Mouse (Mus musculus): Measurements from ENCODE around the gene Amotl1.

DNA sequence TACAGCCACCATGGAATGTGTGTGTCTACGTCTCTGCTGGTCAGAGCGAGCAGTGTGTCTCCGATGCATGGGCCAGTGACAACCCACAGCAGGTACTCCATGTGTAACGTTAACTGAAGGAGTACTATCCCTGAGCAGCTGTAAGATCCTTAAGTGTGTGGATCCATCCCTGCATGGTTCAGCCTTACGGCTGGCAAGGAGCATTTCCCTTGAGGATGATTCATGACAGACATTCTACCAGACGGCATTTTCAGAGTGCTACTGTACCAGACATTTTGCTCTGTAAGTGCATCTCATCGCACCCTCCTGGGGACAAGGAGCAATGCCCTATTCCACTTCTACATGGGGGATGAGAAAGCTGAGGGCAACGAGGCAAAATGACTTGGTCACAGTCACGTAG, 84.9 kb downstream of the Amotl1 start:
- TF ChIP-seq CTCF (IDR thresholded peaks at IDR 0.05; ENCODE audit: low read depth, low read length) (no peak), POLR2A (IDR thresholded peaks at IDR 0.05; ENCODE audit: extremely low read depth, insufficient read depth, low read length) (no peak)

Data from liver, adult 2 months (tissue).